Mouse (Mus musculus): ENCODE measurements around the gene Pgap3.

Gene Pgap3

DNA sequence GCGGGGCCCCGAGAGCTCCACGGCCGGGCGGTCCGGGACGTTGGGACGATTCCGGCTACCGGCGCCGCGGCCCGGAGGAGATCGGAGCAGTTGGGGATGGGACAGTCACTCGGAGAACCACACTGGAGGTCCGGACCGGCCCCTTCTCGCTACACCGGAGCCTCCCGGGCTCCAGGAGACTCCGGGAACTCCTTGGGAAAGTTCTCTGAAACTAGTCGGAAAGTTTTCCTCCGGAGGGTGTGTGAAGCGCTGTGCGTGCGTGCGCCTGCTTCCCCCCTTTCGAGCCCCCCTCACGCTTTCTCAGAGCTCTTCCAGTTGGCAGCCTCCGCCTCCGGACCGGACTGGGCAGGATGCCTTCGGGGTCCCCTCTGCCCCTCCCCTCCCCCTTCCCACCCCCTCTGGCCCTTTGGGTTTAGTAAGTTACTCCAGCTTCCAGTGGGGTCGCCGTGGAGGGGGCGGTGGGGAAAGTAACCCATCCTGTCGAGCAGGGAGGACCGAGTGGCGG lies 12.6 kb upstream of the Pgap3 start:
- in situ Hi-C loops (cut with MboI, MseI) = no loop called here

DNA sequence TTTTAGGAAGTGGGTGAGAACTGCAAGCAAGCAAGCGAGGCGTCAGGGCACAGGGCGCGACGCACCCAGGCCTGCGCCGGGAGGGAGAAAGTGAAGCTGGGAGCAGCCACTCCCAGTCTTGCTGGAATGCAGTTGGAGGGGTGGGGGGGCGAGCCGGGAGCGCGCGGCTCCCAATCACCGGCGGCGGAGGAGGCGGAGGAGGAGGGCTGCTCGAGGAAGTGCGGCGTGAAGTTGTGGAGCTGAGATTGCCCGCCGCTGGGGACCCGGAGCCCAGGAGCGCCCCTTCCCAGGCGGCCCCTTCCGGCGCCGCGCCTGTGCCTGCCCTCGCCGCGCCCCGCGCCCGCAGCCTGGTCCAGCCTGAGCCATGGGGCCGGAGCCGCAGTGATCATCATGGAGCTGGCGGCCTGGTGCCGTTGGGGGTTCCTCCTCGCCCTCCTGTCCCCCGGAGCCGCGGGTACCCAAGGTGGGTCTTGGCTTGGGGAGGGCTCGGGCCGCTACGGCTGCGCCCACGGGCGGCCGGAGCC lies 12.0 kb upstream of the Pgap3 start, which contains the start of gene Erbb2:
Erbb2 (plus strand) TSS at position 198 of the 524 bp plus-strand sequence.
- in situ Hi-C loops (cut with MboI, MseI) = no loop called here

DNA sequence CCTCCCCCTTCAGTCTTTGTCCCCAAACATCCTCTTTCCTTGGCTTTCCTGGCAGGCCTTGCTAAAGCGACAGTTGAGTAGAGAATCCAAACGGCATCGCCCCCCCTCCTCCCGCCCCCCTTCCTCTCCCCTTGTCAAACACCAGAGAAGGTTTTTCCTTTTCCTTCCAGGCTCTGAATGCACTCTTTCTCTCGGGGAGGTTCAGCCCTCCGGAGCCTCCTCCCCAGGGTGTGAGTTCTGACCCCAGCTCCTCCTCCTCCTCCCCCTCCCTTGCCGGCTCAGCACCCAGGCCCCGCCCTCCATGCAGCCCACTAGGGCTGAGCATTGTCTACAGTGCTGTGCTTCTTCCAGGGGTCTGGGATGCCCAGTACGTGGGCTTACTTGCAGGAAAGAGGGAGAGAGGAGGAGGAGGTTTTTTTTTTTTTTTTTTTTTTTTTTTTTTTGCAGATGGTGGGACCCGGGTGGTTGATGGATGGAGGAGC lies 9.1 kb upstream of the Pgap3 start:
- in situ Hi-C loops (cut with MboI, MseI) = no loop called here

DNA sequence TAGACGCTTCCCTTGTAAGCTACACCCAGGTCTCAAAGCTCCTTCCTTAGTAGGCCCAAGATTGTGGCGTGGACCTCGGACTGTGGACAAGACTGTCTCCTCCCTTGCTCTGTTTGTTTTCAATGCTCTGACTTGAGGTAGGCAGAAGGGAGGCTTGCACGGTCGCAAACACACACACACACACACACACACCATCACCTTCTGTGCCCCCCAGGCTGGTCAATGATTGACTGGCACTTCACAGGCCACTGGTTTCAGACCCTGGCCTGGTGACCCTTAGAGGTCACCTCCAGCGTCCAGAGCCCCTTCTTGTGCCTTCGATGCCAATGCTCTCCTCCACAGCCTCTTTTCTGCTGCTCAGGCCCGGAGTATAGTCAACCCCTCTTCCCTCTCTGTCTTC lies 8.6 kb upstream of the Pgap3 start:
- in situ Hi-C loops (cut with MboI, MseI) = no loop called here

DNA sequence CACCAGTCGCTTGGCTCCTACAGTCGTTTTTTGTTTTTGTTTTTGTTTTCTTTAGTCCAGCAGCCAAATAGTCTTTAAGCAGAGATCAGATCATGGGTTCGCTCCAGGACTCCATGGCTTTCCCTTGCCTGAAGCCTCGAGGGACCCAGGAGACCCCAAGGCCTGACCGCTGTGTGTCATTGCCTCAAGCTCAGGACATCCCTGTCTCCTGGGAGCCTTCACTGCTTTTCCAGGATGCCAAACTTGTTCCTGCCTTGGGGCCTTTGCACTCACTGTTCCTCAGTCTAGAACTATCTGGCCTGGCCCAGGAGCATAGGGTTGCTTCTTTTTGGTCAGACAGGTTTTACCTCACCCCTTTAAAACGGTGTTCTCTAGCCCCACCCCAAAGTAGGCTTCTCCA lies 6.3 kb upstream of the Pgap3 start:
- in situ Hi-C loops (cut with MboI, MseI) = no loop called here

DNA sequence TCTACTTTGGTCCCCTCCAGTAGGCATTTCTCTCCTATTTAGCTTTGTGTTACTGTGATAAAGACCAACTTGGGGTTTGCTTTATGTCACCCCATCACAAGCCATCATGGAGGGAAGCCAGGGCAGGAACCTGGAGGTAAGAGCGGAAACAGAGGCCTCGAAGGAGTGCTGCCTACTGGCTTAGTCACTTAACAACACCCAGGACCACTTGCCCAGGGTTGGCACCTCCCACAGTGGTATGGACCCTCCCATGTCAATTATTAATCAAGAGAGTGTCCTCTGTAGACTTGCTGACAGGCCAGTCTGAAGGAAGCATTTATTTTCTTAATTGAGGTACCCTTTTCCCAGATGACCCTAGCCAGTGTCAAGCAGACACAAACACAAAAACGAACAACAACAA lies 526 bp upstream of the Pgap3 start:
- in situ Hi-C loops (cut with MboI, MseI) = no loop called here

DNA sequence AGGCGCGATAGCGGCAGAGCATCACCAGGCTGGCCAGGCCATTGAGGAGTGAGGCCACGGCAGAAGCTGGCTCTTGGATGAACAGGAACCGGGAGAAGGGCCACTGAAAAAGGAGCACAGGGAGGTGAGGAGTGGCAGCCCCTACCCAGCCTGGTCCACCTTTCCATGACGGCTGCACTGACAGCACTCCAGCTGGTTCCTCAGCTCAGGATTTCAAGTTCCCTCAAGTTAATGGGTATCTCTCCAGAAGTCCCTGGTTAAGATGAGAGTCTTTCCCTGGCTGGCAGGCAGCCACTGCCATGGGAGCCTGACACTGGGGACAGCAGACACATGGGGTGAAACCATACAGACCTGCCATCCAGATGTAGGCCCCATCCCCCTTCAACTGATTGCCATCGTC lies 2.3 kb downstream of the Pgap3 start:
- in situ Hi-C loops (cut with MboI, MseI) = no loop called here

DNA sequence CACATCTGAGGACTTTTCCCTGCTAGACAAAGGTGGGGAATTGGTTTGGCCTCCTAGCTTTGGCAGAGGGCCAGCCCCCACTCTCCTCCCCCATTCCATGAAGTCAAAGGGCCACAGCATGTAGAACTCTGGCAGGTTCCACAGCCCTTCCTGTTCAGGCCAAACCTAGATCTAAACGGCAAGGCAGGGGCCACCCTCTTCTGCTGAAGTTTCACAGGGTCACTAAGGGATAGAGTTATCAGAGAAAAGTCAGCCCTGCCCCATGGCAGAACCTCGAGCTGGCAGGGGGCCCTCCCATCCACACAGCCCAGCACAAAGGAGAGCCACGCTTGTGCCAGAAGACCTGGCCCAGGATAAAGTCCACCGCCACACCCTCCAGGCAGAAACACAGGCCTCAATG lies 5.2 kb downstream of the Pgap3 start:
- in situ Hi-C loops (cut with MboI, MseI) = no loop called here

DNA sequence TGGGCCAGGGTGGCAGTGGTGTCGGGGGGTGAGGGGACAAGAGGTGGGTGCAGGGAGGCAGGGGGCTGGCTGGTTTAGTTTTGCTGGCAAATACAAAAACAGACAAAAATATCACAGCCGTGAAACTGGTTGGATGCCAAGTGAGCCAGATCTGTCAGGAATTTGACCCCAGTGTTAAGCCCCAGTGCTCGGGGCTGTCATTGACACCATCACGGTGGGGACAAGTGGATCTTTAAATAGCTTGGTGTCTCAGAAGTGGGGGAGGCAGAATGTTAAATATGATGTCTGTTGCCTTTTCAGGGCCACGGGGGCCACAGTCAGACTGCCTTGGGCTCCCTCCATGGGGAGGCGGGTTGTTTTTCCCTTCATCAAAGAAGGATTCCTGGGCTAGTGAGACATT lies 6.0 kb downstream of the Pgap3 start:
- in situ Hi-C loops (cut with MboI, MseI) = no loop called here

DNA sequence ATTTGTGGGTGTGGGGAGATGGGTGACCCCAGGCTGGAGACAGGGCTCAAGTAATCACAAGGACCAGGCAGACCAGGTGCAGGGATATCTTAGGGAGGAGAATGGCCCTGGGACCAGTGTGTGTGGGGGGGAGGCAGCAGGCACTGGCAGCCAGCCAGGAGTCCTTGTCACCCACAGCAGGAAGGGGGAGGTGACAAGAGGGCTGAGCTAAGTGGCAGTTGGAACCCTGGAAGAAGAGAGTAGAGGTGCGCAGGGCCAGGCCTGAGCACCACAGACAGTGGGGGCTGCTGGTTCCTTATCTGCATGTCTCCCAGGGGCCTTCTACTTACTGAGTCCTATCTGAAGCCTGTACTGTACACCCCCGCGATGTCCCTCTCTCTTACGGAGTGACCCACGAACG lies 7.0 kb downstream of the Pgap3 start:
- in situ Hi-C loops (cut with MboI, MseI) = no loop called here

DNA sequence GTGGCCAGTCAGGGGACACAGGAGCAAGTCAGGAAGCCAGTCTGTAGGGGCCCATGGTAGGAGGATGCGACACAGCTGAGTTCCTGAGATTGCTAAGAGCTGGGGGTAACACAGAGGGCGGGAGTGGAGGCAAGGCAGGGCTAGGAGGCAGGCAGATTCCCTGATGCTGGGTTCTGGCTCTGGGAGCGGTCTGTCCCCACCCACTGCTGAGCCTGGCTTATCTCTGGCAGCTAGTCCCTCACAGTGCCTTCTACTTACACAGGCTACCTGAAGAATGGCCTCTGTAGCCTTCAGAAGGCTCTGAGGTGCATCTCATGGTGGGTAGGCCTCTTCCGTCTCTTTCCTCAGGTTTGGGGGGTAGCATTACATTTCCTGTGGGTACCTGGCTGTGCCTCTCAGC lies 7.6 kb downstream of the Pgap3 start:
- in situ Hi-C loops (cut with MboI, MseI) = no loop called here

DNA sequence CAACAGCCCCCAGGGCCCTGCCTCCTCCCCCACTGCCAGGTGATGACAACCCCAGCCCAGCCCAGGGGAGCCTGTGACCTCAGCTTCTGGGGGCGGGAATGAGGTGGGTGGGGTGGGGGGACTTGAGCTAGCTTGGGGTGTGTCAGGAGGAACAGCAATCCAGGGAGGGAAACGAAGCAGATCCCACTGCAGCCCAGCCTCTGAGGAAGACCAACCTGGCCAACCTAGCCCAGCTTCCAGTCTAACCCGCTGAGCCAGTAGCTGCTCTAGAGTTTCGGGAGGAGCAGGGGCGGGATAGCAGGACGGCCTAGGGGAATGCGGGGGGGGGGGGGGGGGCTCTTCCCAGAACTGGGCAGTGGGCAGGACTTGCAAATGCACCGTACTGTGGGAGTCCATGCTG lies 8.3 kb downstream of the Pgap3 start:
- in situ Hi-C loops (cut with MboI, MseI) = no loop called here

DNA sequence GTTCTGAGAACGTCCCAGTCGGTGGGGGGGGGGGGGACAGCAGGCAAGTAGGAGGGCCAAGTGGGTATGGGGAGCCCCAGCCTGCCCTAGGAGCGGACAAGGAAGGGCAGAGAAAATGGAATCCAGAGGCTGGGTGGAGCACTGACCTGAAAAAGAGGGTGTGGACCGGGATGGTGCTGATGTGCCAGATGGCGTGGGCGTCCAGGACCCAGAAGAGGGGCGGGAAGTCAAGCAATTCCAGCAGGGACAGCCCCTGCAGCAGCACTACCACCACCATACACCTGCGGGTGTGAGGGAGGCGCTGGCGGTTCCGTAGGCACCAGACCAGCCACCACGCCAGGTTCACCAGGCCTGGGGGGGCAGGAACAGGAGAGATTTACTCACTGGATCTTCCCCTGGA lies 10.1 kb downstream of the Pgap3 start:
- in situ Hi-C loops (cut with MboI, MseI) = no loop called here

DNA sequence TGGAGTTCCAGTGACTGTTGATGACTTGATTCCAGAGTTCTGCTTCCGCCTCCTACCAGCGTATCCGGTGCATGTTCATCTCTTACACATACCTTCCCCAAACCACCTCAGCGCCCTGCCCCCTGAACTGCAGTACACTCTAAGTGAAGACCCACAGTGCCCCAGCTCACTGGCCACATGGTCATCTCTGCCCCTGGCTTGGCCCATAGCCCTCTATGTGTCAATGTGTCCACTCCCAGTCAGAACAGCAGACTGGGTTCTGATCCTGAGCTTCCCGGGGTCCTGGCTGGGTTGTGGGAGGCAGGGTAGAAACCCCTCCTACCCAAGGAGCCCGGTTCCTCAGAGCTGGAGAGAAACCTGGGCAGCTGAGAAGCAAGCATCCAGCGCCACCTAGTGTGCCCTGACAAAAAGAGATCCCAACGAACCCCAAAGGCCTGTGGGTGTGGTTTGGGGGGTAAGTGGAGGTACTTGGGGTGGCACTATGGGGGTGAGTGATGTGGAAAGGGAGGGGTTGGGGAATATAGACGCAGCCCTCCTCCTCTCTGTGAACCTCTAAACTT lies 11.0 kb downstream of the Pgap3 start:
- in situ Hi-C loops (cut with MboI, MseI) = loop anchor here (5.0 kb wide), 1 partner anchor 47 kb away; no protein-coding TSS in a partner anchor

DNA sequence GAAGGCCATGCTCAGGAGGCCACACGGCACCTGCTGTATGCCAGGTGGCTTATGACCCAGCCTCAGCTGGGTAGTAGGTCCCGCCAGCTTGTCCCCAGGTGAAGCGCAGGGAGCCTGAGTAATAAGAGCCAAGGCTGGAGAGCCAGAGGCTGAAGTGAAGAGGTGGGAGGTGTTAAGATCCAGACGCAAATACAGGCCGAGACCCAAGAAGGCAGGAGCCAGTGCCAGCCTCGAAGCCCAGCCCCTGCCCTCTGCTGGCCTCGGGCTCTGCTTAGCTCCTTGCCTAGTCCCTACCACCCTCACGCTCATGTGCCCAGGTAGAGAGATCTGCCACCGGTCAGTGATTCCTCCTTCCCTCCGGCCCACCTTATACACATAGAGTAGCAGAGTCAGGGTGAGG lies 12.0 kb downstream of the Pgap3 start:
- in situ Hi-C loops (cut with MboI, MseI) = loop anchor here (5.0 kb wide), 1 partner anchor 46 kb away; no protein-coding TSS in a partner anchor

DNA sequence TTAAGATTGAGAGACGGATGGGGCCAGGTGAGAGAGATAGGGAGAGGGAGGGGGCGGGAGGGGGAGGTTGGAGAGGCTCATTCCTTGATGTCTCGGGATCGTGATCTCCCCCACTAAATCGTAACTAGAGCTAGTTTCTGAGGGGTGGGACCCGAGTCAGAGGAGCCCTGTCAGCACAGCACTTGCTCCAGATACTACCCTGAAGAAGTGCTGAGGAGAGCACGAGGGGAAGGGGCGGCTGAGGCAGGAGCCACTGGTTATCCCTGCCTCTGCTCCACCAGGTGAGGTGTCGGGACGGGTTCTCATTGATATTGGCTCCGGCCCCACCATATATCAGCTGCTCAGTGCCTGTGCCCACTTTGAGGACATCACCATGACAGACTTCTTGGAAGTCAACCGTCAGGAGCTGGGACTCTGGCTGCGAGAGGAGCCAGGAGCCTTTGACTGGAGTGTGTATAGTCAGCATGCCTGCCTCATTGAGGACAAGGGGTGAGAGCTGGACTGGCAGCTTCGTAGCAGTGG lies 13.2 kb downstream of the Pgap3 start:
- in situ Hi-C loops (cut with MboI, MseI) = loop anchor here (5.0 kb wide), 1 partner anchor 45 kb away; no protein-coding TSS in a partner anchor

DNA sequence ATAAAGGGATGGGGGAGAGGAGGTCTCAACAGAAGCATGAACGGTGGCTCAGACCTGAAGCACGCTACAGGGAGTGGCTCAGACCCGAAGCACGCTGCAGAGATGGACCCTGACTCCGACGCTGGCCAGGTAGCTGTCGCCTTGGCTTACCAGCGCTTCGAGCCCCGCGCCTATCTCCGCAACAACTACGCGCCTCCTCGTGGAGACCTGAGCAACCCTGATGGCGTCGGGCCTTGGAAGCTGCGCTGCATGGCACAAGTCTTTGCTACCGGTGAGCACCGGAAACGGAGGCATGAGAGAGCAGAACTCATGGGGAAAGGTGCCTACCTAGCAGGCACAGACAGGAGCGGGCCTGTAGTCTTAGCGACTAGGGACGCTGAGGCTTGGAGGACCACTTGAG lies 13.7 kb downstream of the Pgap3 start:
- in situ Hi-C loops (cut with MboI, MseI) = loop anchor here (5.0 kb wide), 1 partner anchor 44 kb away; no protein-coding TSS in a partner anchor

DNA sequence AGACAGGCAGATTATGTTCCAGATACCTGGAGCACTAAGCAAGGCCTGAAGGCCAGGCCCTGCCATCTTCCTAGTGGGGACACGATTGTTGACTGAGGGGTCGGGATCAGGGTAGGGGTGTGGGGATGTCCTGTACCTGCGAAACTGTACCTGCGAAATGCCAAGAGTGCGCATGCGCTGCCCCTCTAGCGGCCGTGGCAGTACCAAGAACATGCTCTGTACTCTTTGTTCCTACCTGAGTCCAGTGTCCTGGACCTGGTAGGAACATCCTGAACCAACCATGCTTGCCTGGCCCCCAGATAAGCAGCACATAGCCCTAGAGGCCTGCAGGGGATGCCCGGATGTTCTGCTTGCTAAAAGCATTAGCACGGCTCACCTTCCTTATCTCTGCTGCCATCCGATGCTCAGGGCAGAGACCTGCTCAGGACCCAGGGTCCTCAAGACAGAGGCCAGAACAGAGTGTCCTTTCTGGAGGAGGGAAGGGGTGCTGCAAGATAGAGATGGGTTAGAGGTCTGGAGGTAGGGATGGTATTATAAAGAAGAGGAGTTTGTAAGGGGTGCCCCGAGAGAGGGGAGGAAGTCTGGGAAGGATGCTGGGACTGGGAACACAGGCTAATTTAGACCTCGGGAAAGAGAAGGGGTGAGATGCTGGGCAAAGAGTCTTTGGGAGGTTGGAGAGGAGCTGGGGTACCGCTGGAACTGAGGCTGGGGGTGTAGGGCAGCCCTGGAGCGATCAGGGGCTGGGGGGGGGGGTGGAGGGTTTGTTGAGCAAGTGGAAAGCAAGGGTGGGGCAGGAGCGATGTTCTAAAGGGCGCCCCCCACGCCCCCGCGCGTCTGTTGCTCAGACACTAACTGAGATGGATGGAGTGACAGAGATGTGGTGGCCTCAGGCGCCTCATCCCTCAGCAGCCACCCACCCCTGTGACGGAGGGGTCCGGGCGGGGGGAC lies 14.4 kb downstream of the Pgap3 start, which contains the start of gene Pnmt:
Pnmt (plus strand) TSS at position 813 of the 948 bp plus-strand sequence.
- in situ Hi-C loops (cut with MboI, MseI) = loop anchor here (5.0 kb wide), 1 partner anchor 44 kb away; no protein-coding TSS in a partner anchor

DNA sequence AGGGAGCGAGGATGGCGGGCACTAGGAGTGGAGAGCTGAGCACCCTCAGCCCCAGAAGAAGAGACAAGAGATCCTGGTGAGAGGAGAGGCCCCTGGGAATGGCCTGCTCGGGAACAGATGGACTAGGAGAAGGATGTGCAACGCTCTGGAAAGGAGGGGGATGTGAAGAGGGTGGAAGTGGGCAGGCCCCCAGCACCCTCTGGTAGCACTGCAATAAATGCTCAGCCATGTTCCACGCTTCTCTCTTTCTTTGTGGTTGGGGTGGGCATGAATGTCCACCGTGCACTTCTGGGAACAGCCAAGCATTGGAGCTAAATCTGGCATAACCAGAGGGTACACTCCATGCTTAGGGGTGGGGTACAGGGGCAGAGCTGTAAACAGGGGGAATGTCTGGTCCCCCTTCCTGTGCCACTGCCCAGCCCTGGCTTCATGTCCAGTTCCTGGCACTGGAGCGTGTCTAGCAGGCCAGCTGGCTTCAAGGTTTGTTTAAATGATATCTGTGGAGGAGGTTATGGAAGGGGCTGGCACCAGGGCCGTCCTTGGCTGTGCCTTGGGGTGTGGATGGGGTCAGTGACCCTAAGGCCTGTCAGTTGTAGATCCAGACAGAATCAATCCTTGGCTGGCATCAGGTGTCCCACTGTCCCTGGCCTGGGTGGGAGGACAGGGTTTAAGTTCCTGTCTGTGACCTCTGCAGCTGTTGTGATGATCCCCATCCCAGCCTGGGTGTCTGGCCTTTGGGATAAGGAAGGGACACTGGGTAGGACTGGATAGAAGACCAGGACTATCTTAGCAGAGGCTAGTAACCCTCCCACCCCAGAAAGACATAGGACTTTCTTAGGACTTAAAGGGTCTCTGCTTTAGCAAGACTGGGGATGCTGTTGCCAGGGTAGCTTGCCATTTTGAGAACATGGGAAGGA lies 15.3 kb downstream of the Pgap3 start:
- in situ Hi-C loops (cut with MboI, MseI) = loop anchor here (5.0 kb wide), 1 partner anchor 43 kb away; no protein-coding TSS in a partner anchor

DNA sequence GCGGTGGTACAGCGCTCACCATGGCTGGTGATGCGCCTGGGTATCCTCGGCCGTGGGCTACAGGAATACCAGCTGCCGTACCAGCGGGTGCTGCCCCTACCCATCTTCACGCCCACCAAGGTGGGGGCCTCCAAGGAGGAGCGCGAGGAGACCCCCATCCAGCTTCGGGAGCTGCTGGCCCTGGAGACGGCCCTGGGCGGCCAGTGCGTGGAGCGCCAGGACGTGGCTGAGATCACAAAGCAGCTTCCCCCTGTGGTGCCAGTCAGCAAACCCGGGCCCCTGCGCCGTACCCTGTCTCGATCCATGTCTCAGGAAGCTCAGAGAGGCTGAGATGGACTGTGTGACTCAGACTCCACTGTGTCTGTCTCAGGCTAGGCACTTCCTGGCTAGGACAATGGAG lies 16.1 kb downstream of the Pgap3 start:
- in situ Hi-C loops (cut with MboI, MseI) = no loop called here
